Mouse (Mus musculus) kidney, adult 8-10 months (tissue): ENCODE measurements at regions not wholly inside any gene's neighbourhood (a gene's known extent, or its start where the extent isn't known, plus 50 kb on each side); places are given as distances from the start of the nearest gene placed in this dataset.
"Not testable (repeated sequence)": the region's sequence is repeated elsewhere in the genome, so short reads cannot be mapped to it uniquely, and the experiment has no call there.

ENCODE experiments used
- DNase-seq, 2 experiments: peaks; one replicate each; pipeline ENCODE4 v3.0.0; 2022

DNA sequence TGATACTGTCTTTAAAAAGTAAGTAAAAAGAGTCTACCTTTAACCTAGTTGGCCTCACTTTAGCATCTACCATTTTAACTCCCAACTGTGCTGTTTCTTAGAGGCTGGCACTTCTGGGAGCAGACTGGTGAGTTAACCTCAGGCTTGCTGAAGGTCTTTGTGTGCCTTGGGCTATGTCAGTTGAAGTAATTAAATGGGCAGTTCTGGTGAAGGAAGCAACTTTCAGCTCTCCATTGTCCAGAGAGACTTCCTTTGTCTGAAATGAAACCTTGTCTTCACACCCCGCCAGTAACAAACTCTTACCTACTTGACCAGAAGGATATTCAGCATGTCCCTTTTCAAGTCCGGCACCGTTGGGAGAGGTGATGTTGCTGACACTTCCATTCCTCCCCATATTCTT, 55.5 kb downstream of the Zfp281 start:
- DNase-seq = no peak

DNA sequence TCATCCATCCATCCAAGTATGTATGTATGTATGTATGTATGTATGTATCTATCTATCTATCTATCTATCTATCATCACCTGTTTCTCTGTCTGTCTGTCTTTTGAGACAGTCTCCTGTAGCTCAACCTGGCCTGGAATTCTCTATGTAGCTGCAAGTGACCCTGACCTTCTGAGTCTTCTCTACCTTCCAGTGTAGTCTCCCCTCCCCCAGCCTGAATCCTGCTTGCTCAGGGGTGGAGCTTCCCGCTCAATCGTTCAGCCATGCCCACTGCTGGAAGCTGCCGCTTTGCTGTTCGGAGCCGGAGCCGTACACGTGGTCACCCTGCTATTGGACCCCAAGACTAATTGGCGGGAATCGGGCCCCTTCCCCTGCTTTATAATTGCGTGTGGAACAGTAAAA, 57.6 kb downstream of the Zfp281 start:
- not testable (repeated sequence) for DNase-seq

DNA sequence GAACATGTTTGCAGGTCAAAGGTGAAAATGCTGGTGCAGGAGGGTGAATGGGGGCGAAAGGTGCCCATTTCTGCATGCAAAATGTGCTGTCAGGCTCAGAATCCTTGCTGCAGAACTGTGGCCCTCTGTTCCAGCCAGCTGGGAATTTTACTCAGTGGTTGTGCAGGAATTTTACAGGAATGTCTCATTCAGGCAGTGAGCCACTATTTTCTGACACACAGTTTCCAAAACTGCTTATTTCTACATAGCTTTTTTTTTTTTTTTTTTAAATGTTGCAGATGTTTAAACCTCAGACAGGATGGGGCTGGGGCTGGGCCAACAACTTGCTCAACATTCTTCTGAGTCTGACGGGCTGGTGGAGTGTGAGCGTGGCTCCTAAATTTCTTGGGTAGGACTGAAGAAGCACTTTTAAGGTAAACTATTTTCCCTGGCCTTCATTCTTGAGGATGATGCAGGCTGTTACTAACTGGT, 58.4 kb downstream of the Zfp281 start:
- peak in 1 of 2 experiments; percentile 18 for DNase-seq

DNA sequence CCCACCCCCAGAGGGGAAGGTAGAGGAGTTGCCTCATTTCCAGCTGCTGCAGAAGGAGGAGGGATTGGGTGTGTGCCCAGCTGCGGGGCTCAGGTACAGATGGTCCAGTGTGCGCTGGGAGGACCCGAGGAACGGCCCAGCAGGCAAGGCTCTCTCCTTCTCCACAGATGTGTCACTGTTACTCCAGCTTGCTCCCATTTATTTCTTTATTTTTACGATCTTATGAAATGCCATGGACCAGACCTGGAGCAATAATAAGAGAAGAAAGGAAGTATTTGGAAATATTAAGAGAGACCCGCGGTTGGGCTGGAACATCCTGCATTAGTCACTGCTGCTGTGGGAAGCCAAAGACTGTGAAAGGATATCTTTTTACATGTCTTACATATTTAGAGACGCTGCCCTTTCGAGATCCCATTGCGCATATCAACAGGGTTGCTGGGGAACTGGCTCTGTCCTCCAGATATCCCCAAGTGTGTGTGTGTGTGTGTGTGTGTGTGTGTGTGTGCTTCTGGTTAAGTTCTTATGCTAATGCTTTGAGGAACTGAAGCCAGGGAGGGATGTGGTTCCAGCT, 58.9 kb downstream of the Zfp281 start:
- peak in 1 of 2 experiments; percentile 12 for DNase-seq

DNA sequence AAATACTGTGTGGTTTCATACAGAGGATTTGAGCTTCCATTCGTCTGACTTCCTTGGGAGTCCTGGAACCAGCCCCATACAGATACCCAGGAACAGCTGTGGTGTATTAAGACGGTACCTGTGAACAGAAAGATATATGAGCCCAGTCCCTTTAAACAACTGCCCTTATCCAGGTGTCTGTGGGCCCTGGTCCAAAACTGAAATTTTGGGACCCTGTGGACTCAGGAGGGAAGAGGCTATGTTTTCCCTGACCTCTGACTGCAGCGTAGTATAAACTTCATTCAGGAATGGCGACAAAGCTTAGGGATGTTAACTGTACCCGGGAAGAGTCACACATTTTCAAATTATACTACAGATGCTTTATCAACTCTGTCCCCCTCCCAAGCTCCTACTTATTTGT, 59.8 kb downstream of the Zfp281 start:
- no peak for DNase-seq

DNA sequence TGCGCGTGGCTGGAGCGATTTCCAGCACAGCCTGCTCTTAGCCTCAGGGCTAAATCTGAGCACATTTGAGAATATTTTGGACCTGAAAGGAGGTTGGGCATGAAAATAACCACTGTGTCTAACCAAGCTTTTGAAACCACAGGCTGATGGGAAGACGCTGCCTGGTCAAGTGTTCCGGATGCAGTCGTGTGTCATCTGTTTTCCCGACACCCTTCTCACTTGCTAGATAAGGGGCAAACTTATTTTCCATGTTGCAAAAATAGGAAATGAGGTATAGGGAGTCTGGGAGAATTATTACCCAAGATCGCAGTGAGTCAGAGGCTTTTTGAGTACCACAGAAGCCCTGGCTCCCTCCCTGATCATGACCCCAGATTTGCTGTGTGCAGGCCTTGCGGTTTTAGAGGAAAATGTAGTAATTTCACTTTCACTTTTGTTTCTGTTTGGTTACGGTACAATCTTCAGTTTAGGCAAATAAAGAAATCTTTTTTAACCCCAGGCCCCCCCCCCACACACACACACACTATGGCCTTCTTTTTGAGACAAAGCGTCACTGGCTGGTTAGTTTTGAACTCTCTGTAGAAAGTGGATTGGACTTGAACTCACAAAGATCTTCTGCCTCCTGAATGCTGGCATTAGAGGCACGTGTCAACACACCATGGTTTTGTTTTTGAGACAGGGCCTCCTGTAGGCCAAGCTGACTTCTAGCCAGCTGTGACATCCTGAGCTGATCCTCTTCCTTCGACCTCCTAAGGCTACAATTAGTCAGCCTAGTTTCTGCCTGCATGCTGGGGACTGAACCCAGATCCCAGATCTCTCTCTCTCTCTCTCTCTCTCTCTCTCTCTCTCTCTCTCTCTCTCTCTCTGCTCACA, 60.7 kb downstream of the Zfp281 start:
- peak in 1 of 2 experiments; percentile 28 for DNase-seq

DNA sequence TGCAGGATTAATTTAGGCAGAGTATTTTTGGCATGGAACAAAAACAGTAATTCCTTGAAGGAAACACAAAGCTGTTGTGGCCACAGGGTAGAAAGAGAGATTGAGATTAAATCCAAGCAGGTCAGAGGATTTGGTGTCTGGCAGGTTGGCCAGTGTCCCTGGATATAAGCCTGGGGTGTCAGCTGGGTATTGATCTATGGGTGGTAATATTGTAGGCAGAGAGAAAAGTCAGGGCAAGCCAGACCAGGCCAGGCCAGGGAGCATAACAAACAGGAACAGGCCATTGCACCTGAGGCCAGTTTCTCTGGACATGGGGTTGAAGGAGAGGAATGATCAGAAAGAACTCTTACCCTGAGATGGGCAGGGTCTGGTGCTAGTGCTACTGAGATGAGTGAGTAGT, 61.8 kb downstream of the Zfp281 start:
- DNase-seq = no peak

DNA sequence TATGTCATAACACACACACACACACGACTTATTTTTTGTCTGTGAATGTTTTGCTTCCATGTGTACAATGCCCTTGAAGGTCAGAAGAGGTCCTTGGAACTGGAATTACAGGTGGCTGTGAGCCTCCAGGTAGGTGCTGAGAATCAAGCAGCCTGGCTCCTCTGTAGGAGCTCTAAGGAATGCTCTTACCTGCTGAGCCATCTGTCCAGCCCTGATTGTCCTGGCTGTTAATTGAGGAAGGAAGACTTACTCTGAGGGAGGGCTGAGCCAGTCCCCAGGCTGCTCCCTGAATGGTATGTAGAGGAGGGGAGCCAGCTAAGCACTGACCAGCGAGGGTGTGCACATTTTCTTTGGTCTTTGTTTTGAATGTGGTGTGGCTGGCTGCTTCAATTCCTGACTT, 65.4 kb downstream of the Zfp281 start:
- DNase-seq = no peak

DNA sequence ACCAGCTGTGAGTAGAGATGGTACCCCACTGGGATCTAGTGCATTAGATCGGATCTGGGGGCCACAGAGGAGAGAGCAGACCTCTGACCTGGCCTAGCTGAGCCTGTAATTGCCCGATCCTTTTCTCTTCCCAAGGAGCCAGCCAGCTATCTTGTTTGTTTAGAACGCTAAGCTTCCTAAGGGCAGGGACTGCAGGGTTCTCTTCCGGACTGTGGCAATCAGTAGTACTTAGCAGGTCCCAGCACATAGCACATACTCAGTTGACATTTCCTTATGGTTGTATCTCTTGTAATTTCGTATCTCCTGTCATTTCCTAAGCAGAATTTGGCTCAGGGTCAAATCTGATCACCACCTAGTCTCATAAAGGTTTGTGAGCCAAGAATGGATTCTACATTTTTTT, 68.7 kb downstream of the Zfp281 start:
- no peak for DNase-seq

DNA sequence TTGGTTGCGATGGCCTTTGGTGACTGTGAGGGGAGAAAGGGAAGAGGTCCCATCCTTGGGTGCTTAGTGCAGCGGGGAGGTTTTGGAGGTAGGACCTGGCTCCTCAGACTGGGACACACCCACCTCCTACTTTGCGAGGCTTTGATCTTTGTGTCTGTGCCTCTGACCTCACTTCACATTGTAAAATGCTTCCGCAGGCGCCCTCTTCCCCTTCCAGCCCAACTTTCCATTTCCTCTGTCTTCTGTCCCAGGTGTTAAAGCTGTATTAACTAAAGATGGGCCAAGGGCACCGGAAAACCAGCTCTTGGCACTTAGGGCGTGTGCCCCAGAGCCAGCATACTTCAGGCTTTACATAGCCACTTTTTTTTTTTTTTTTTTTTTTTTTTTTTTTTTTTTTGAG, 70.3 kb downstream of the Zfp281 start:
- DNase-seq = no peak

DNA sequence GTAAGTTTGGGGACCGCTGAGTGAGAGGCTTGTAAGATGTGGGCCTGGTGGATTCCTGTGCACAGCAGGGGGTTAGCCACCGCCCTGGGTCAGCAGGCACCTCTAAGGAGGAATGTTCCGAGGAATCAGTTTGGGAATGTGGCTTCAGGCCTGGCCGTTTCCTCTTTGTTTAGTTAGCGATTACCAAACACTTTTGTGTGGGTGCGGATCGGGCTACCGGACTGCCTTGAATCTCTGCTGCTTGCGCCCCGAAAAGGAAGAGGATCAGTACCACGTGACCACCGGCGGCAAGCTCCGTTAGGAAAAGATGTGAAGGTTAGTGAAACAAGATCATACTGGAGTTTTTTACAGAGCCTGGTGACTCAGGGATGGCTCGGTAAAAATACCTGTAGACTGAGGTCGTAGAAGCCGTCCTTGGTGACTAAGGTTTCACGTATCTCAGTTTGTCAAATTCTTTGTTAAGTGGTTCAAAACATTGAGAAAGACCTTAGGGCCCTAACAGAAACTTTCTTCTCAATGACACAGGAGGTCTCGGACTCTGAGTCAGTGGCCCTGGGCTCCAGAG, 71.5 kb downstream of the Zfp281 start:
- peak in 1 of 2 experiments; percentile 23 for DNase-seq

DNA sequence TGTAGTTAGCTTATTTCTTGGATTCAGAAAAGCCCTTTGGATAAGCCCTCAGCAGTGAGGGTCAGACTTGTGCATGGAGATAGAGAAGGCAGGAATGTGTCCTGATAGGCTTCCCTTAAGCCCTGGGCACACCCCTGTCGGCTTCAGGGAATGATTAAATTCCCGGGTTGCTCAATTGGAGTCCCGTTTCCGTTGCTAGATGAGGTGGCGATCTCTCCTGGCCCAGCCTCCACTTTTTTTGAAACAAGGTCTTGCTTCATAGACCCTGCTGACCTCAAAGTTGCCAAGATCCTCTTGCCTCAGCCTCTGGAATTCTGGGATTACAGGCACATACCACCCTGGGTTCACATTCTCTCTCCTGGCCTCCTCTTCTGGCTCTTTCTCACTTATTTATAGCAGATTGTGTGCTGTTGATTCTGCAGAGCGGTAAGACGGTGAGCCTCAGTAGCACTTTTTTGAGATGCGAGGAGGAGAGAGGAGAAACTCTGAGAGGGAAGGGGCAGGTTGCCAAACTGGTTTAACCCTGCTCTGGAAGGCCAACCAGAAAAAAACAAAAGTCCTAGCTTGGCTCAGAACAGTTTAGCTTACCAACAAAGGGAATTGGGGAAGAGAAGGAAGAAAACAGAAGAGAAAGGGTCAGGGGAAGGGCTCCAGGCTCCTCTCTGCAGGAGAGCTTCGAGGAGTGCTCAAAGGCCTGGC, 73.9 kb downstream of the Zfp281 start:
- DNase-seq = no peak

DNA sequence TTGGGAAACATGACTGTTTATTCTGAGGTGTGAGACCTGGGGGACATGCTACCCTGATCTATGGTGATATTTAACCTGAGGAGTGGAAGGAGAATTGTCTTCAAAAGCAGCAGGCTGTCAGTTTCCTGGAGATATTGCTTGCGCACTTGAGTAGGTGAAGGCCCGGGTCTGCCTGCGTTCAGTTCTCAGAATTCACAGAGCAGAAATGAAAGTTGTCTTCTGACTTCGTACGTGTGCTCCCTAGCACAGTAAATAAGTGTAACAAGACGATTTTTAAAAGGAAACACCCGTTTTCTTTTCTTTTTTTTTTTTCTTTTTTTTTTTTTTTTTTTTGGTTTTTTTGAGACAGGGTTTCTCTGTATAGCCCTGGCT, 74.4 kb downstream of the Zfp281 start:
- no peak for DNase-seq

DNA sequence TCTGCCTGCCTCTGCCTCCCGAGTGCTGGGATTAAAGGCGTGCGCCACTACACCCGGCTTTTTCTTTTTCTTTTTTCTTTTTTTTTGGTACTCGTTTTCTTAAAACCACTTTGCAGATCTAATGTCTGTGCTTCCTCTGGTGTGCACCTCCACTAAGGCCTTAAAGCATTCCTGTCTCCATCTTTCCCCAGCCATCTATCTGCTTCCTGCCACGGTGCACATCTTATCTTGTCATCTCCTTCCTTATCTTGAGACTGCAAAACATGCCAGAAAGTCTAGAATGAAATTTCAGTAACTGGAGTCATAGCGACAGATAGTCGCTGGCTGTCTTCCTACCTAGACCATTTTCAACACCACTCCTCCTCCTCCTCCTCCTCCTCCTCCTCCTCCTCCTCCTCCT, 74.9 kb downstream of the Zfp281 start:
- DNase-seq = no peak

DNA sequence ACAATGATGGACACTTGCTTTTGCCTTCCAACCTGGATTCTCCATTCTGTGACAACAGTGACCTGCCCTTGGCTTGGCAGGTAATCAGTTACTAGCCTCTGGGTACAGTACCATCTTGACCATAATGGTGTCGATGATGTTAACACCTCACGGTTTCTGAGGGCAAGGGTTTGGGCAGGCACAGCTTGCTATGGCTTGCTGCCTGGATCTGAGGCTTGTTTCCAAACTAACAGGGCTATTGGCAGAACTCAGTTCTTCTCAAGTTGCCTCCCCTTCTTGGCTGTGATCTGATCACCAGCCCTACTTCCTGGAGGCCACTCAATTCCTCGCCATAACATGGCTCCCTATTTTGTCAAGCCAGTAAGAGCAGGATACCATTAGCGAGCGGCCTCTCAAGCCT, 79.4 kb downstream of the Zfp281 start:
- DNase-seq = no peak

DNA sequence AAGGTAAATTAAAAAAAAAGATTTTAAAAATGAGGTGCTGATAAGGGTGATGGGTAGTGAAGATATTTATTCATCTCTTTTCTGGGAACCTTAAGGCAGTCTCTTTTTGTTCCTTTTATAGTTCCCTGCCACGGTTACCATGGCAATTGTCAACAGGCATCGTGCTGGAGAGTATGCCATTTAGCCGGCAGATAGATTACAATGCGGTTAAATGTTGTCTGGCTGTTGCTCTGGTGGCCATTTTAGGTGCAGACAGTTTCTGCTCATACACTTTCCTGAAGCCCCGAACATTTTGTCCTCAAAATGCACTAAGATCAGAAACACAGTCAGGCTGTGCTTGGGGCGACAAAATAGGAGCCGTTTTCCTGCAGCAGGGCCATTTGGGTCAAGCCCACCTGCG, 81.8 kb downstream of the Zfp281 start:
- DNase-seq = no peak

DNA sequence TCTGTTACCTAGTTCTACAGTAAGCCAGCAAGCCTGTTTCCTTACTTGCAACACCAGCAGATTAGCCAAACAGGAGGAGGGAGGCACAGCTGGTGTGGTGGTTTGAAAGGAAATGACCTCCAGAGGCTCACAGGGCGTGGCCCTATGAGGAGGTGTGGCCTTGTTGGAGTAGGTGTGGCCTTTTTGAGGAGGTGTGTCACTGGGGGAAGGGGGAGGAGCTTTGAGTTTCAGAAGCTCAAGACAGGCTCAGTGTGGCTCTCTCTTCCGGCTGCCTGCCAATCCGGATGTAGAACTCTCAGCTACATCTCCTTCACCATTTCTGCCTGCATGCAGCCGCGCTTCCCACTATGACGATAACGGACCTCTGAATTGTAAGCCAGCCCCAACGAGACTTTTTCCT, 82.7 kb downstream of the Zfp281 start:
- no peak for DNase-seq

DNA sequence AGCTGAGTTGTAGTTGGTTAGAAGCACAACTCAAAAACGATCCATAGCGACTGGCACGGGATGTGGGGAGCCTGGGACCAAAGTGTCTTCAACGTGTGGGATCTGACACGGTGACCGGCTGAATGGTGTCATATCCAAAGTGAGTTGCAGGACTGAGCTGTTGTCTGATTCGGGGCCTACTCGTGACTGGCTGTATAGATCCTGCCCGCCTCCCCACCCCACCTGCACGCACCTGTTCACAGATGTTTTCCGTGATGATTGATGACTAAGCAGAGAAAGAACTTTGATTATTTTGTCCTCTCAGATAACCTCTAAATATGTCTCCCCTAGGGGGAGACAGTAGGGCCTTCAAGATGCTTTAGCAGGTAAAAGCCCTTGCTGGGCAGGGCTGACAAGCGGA, 83.2 kb downstream of the Zfp281 start:
- no peak for DNase-seq

DNA sequence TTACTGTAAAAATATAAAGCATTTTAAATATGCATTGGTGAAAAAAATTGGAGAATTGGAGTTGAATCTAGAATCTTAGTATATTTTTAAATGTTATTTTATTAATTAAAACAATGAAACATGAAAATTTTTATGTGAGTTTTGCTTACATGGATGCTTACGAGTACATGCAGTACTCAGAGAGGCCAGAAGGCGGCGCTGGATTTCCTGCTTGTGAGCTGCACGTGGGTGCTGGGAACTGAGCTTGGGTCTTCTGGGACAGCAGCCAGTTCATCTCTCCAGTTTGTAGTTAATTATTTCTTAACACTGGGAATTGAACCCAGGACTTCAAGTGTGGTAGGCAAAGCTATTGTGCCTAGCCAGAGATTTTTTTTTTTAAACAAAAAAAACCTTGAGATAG, 85.5 kb downstream of the Zfp281 start:
- DNase-seq = no peak

DNA sequence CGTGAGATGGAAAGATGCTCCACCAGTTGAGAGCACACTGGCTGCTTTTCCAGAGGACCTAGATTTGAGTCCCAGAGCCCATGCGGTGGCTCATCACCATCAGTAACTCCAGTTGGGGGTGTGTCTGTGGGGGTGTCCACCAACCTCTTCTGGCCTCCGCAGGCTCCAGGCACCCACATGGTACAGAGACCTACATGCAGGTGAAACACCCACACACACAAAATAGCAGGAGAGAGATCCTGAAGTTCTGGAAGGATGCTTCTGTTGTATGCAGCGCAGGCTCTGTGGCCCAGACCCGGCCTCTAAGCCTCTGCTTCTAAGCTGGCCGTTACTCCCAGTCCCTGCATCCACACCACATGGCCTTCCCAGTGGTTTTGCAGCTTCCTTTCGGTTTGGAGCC, 86.5 kb downstream of the Zfp281 start:
- DNase-seq = no peak

DNA sequence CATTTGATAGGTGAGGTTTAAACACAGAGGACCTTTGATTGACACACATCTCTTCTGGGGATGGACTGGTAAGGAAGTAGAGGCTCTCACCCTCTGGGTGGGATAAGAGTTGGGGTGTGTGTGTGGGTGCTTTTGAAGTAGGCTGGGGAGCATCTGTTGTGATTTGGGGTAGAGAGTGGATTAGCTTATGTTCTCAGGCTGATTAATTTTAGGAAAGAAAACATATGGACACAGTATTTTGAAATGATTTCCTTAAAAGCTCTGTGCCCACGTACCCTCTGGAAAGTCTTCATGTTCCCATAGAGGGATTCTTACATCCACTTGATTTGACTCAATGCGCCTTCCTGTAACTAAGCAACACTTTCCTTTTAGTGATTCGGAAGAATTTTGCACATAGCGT, 89.4 kb downstream of the Zfp281 start:
- DNase-seq = no peak

DNA sequence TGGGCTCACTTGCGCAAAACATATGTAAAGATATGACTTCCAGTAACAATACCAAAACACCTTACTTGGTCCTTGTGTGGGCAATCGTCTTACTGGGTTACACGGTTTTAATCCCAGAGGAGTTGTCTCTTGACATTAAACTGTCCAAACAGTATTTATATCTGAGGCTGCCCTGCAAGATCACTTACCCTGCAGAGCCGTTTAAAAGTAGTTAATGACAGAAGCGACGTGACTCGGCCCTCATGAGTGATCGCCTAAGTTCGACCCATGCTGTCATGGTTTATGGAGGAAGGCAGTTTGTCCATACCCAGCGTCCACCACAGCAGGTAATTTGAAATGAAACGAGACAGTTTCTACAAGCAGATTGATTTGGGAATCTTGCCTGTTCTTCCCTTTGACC, 90.3 kb downstream of the Zfp281 start:
- no peak for DNase-seq

DNA sequence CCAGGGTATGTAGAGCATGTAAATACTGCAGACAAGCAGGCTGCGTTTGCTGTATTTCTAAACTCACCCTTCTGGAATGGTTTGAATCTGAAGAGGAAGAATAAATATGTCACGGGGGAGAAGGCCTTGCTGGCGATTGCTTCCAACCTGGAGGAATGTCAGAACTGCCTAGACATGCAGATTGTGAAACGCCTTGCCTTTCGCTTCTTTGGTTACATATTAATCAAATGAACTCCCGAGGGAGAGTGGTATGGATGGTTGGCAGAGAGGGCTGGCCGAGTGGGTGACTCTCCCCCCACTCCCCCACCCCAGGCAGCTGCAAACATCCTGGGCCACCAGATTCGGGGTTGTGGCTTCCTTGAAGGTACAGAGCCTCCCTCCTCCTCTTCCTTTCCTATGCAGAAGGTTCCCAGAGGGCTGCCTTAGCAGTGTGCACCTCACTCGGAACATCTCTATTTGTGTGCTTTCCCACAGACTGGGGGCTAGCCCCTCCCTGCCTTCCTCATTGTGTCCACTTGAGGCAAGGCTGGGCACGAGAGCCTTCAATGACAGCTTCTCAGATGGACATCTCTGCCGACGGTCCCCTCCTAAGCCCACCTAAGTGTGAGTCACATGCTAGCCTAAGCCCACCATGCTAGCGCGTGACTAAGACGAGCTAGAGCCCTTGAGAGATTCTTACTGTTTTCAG, 93.3 kb downstream of the Zfp281 start:
- DNase-seq = peak; percentile 31 to 68
